Mouse (Mus musculus): ENCODE measurements around the gene Acbd5.

- TF ChIP-seq CTCF (IDR thresholded peaks at IDR 0.05) (no peak), EP300 (IDR thresholded peaks at IDR 0.05) (no peak)
These were observed 16.1 kb upstream of the Acbd5 start for GRCm38 (mm10) chr2:23051890-23052289.
